31 mouse cellular contexts compared by ENCODE assay signal in genomic region chr17:63093184-63093583, GRCm38 (mm10).
A peak's percentile ranks its signal among the peaks of the same experiment; 100 is the strongest.
DNase-seq lines count a peak whose midpoint lies in the region; TF ChIP-seq lines count a peak whose summit lies in the region.
"Had no signal": no experiment of that assay in that cellular context is flagged by ENCODE, and none has a peak within 500 bp of the region (broad histone marks: within the 10 kb centered on the region; RNA-seq: fewer than 3 reads in every experiment).

No protein-coding gene starts in this region.

- H3K36me3 ChIP-seq in spleen, adult 2 months (ENCODE audit: control insufficient read depth, insufficient read depth, low read length), result no peaks in the 10 kb centered on the region
- H3K36me3 ChIP-seq: embryonic facial prominence, embryonic 13.5 days; forebrain, embryonic 12.5 days; liver, embryonic 15.5 days; midbrain, embryonic 13.5 days; neural tube, embryonic 12.5 days; stomach, embryonic 15.5 days had no signal

- no peak overlapping the region for H3K4me3 ChIP-seq in spleen, adult 2 months (ENCODE audit: extremely low read depth, insufficient read depth, insufficient read length)
- H3K4me3 ChIP-seq: embryonic facial prominence, embryonic 13.5 days; erythroblast, embryonic 14.5 days; forebrain, embryonic 12.5 days; heart, adult 2 months; liver, embryonic 15.5 days; midbrain, embryonic 13.5 days; neural tube, embryonic 12.5 days; stomach, embryonic 15.5 days had no signal

- H3K4me1 ChIP-seq in spleen, adult 2 months (ENCODE audit: control insufficient read depth, insufficient read depth, insufficient read length), result peaks cover 10% of the 10 kb centered on the region; the same call in 1 of the 2 replicates
- H3K4me1 ChIP-seq: forebrain, embryonic 12.5 days; liver, embryonic 15.5 days; neural tube, embryonic 12.5 days; stomach, embryonic 15.5 days had no signal

- TF ChIP-seq POLR2A in spleen, adult 2 months (IDR thresholded peaks at IDR 0.05; ENCODE audit: low read depth, low read length), result no peak

- DNase-seq in spleen, adult 2 months (ENCODE audit: low read depth in 1 of 2, low spot score in 2 of 2), result no peak
- DNase-seq in spleen, postnatal 14 days (ENCODE audit: low spot score in 2 of 2), result no peak
- peak; percentile 5 for DNase-seq in T-cell, adult 2 months (ENCODE audit: low spot score)
- peak; percentile 6 for DNase-seq in induced T-regulatory cell, adult 2 months (ENCODE audit: low read depth)
- DNase-seq in frontal cortex, postnatal 10 days (ENCODE audit: low spot score in 2 of 2), result no peak
- DNase-seq in right cerebral cortex, postnatal 14 days, result no peak
- no peak for DNase-seq in frontal cortex, postnatal 25 days (ENCODE audit: low spot score in 2 of 2)
- no peak for DNase-seq in c-Kit-positive CD71-positive TER-119-positive erythroid progenitor cells, embryonic 14.5 days (ENCODE audit: low spot score)
- DNase-seq: adrenal gland, postnatal 10 days; cerebellum, adult 2 months; cerebellum, postnatal 25 days; embryo, embryonic 11 days; gastrocnemius, postnatal 14 days; heart, adult 2 months; heart, postnatal 4 days; kidney, adult 18-20 months; kidney, postnatal 10 days; left cerebral cortex, postnatal 4 days; liver; right cerebral cortex, postnatal 25 days; thymus, adult 18-20 months; thymus, postnatal 4 days had no signal

- no peaks in the 10 kb centered on the region for H3K27me3 ChIP-seq in spleen, adult 2 months (ENCODE audit: control insufficient read depth, insufficient read depth, low read length)
- H3K27me3 ChIP-seq: embryonic facial prominence, embryonic 13.5 days; forebrain, embryonic 12.5 days; liver, embryonic 15.5 days; midbrain, embryonic 13.5 days; neural tube, embryonic 12.5 days; Patski; stomach, embryonic 15.5 days had no signal

- no peak for TF ChIP-seq CTCF in spleen, adult 2 months (IDR thresholded peaks at IDR 0.05; ENCODE audit: extremely low read depth, insufficient read depth, insufficient read length, insufficient replicate concordance)

- H3K27ac ChIP-seq in spleen, adult 2 months (ENCODE audit: insufficient read depth, low read length), result peak overlapping the region; percentile 23; the same call in 1 of the 2 replicates
- H3K27ac ChIP-seq: embryonic facial prominence, embryonic 13.5 days; forebrain, embryonic 12.5 days; heart, adult 2 months; hindbrain, postnatal 0 days; liver, embryonic 15.5 days; midbrain, embryonic 13.5 days; neural tube, embryonic 12.5 days; stomach, embryonic 15.5 days had no signal

- 45% methylated on average over 4 of the region's 4 CpGs for WGBS in spleen, adult 2 months

Comparison
In these comparisons a context has a peak if more than half of its experiments do, and no peak if none do; other contexts are left out.
1. DNase-seq: peak in T-cell, adult 2 months (single experiment) and induced T-regulatory cell, adult 2 months (single experiment); none in spleen, adult 2 months (0 of 2), spleen, postnatal 14 days (0 of 2), frontal cortex, postnatal 10 days (0 of 2), right cerebral cortex, postnatal 14 days (single experiment), frontal cortex, postnatal 25 days (0 of 2) and c-Kit-positive CD71-positive TER-119-positive erythroid progenitor cells, embryonic 14.5 days (single experiment).